Mouse (Mus musculus): ENCODE measurements around the gene Zfp36l1.

DNA sequence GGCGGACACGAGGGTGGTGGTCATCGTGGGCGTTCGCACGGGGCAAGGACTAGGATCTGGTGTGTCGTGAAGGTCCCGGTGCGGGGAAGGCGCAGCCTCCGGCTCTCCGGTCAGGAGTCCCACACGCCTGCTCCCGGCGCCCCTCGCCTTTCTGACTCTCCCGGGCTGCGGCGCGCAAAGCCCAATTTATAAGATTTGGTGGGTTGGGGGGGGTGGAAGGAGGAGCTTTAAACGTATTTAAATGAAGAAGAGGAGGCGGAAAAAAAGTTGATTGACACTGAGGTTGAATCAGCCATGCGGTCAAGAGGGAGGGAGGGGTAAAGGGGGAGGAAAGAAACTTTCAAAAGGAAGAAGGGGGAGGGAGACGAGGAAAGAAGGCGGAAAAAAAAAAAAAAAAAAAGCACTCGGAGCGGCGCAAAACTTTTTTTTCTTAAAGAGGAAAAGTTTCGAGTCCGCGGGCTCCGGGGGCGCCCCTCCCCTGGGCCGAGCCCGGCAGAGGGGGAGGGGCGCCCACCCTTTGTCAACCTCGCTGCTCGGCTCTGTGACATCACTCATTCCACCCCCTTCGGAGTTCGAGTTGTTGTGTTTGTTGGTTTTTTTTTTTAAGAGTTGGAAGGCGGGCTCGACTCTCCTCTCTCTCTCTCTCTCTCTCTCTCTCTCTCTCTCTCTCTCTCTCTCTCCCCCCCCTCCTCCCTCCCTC lies at the start of gene Zfp36l1:
- TF ChIP-seq CTCF (IDR thresholded peaks at IDR 0.05; ENCODE audit: extremely low read depth, insufficient read depth, low read length) (no peak), POLR2A (IDR thresholded peaks at IDR 0.05; ENCODE audit: extremely low read depth, insufficient read depth, low read length) (peak; percentile 89)

Data from cortical plate, adult 2 months (tissue).